Comparison of ENCODE assay signal across 11 mouse cellular contexts in genomic region chr4:126464892-126465235, GRCm38 (mm10). TPM values are rescaled to one million over a fixed set of nuclear protein-coding genes. Genes with fewer than 3 reads are reported as not detected.
DNase-seq lines count a peak whose midpoint lies in the region; ATAC-seq and TF ChIP-seq lines count a peak whose summit lies in the region.
"Had no signal": no experiment of that assay in that cellular context is flagged by ENCODE, and none has a peak within 500 bp of the region (broad histone marks: within the 10 kb centered on the region; RNA-seq: fewer than 3 reads in every experiment).

No protein-coding gene starts in this region.

- no peak overlapping the region for H3K4me3 ChIP-seq in kidney, embryonic 15.5 days (replicated peaks)
- H3K4me3 ChIP-seq in kidney, embryonic 14.5 days (ENCODE audit: low read length): no peak overlapping the region
- H3K4me3 ChIP-seq in forebrain, embryonic 13.5 days: peak overlapping the region; percentile 93
- H3K4me3 ChIP-seq in midbrain, embryonic 11.5 days (ENCODE audit: low read depth, low read length): peak overlapping the region; percentile 95
- H3K4me3 ChIP-seq in lung, adult 2 months (replicated peaks; ENCODE audit: extremely low read depth, low read depth, low read length): no peak overlapping the region

- H3K36me3 ChIP-seq in kidney, embryonic 15.5 days: peaks cover 10% of the 10 kb centered on the region
- peaks cover 6% of the 10 kb centered on the region; the same call in 1 of the 2 replicates for H3K36me3 ChIP-seq in kidney, embryonic 14.5 days (ENCODE audit: control insufficient read depth, insufficient read depth, low read length)
- peaks cover 13% of the 10 kb centered on the region for H3K36me3 ChIP-seq in forebrain, embryonic 13.5 days (ENCODE audit: poor library complexity, severe bottlenecking)
- H3K36me3 ChIP-seq in midbrain, embryonic 11.5 days (ENCODE audit: control insufficient read depth, insufficient read depth, low read length): peaks cover 4% of the 10 kb centered on the region; the same call in 1 of the 2 replicates

- H3K4me2 ChIP-seq in kidney, embryonic 15.5 days: 0 out of 2 replicates have a peak overlapping the region, but pooled peaks have one; percentile 44
- no peak overlapping the region; the same call in 1 of the 2 replicates for H3K4me2 ChIP-seq in kidney, embryonic 14.5 days (replicated peaks; ENCODE audit: low read depth, low read length)
- H3K4me2 ChIP-seq in forebrain, embryonic 13.5 days: peak overlapping the region; percentile 77
- peak overlapping the region; percentile 74 for H3K4me2 ChIP-seq in midbrain, embryonic 11.5 days

- H3K27ac ChIP-seq in kidney, embryonic 15.5 days: no peak overlapping the region
- no peak overlapping the region for H3K27ac ChIP-seq in kidney, embryonic 14.5 days (ENCODE audit: low read depth, low read length)
- peak overlapping the region; percentile 98 for H3K27ac ChIP-seq in forebrain, embryonic 13.5 days
- peak overlapping the region; percentile 94 for H3K27ac ChIP-seq in midbrain, embryonic 11.5 days (ENCODE audit: low read depth, low read length)
- H3K27ac ChIP-seq: macrophage had no signal

- H3K9ac ChIP-seq in kidney, embryonic 15.5 days: no peak overlapping the region
- H3K9ac ChIP-seq in kidney, embryonic 14.5 days (ENCODE audit: low read depth, low read length): no peak overlapping the region
- peak overlapping the region; percentile 61 for H3K9ac ChIP-seq in forebrain, embryonic 13.5 days
- peak overlapping the region; percentile 61 for H3K9ac ChIP-seq in midbrain, embryonic 11.5 days (ENCODE audit: low read length)

- ATAC-seq in kidney, embryonic 15.5 days (replicated peaks; ENCODE audit: low FRiP score): no peak
- no peak for ATAC-seq in kidney, embryonic 14.5 days (ENCODE audit: low FRiP score, low TSS enrichment)
- no peak for ATAC-seq in forebrain, embryonic 13.5 days
- no peak for ATAC-seq in midbrain, embryonic 11.5 days (ENCODE audit: low FRiP score)

- 9% methylated on average over 2 of the region's 2 CpGs for WGBS in kidney, embryonic 15.5 days
- 8% methylated on average over 2 of the region's 2 CpGs for WGBS in kidney, embryonic 14.5 days
- WGBS in forebrain, embryonic 13.5 days: 0% methylated on average over 2 of the region's 2 CpGs
- WGBS in midbrain, embryonic 11.5 days: 3% methylated on average over 2 of the region's 2 CpGs
- WGBS in lung, adult 2 months: 50% methylated on average over 2 of the region's 2 CpGs

- H3K9me3 ChIP-seq in kidney, embryonic 15.5 days (replicated peaks): no peaks in the 10 kb centered on the region
- no peaks in the 10 kb centered on the region for H3K9me3 ChIP-seq in kidney, embryonic 14.5 days (ENCODE audit: control insufficient read depth, low read length)
- no peaks in the 10 kb centered on the region for H3K9me3 ChIP-seq in forebrain, embryonic 13.5 days (replicated peaks)
- no peaks in the 10 kb centered on the region for H3K9me3 ChIP-seq in midbrain, embryonic 11.5 days (ENCODE audit: control insufficient read depth, low read length)

- TF ChIP-seq POLR2A in lung, adult 2 months (IDR thresholded peaks at IDR 0.05; ENCODE audit: borderline replicate concordance, extremely low read depth, low read depth, low read length): no peak

- TF ChIP-seq CTCF in lung, adult 2 months (IDR thresholded peaks at IDR 0.05; ENCODE audit: insufficient read depth, low read length): no peak

- DNase-seq in midbrain, embryonic 11.5 days (ENCODE audit: low spot score, missing footprints): peak; percentile 94
- no peak for DNase-seq in urinary bladder, postnatal 36 days (ENCODE audit: low spot score in 2 of 2)
- no peak for DNase-seq in urinary bladder, postnatal 4 days (ENCODE audit: low spot score in 2 of 2)
- DNase-seq in adrenal gland, postnatal 14 days: no peak
- no peak for DNase-seq in lung, adult 2 months
- DNase-seq: B cell, adult 2 months; liver had no signal

- H3K27me3 ChIP-seq in kidney, embryonic 15.5 days: no peaks in the 10 kb centered on the region
- no peaks in the 10 kb centered on the region for H3K27me3 ChIP-seq in kidney, embryonic 14.5 days (ENCODE audit: control insufficient read depth, insufficient read depth, low read length)
- H3K27me3 ChIP-seq in forebrain, embryonic 13.5 days: no peaks in the 10 kb centered on the region
- no peaks in the 10 kb centered on the region for H3K27me3 ChIP-seq in midbrain, embryonic 11.5 days (ENCODE audit: control insufficient read depth, insufficient read depth, low read length)

- peaks cover 46% of the 10 kb centered on the region for H3K4me1 ChIP-seq in kidney, embryonic 15.5 days
- peaks cover 31% of the 10 kb centered on the region for H3K4me1 ChIP-seq in kidney, embryonic 14.5 days (ENCODE audit: control insufficient read depth, insufficient read depth, low read length)
- H3K4me1 ChIP-seq in forebrain, embryonic 13.5 days: peaks cover 69% of the 10 kb centered on the region
- H3K4me1 ChIP-seq in midbrain, embryonic 11.5 days (ENCODE audit: control insufficient read depth, insufficient read depth, low read length): peaks cover 33% of the 10 kb centered on the region
- H3K4me1 ChIP-seq in lung, adult 2 months (ENCODE audit: control insufficient read depth, insufficient read depth, low read length): peaks cover 9% of the 10 kb centered on the region

RNA-seq across cellular contexts. Expression of gene Ago1, which starts 3.5 kb away (rescaled TPM):
- polyA plus RNA-seq in kidney, embryonic 15.5 days (2015; fragmentation: Nextera tagmentation; extraction: Ambion mirVana): 5.1 and 5.2 TPM in 2 replicates
- polyA plus RNA-seq in kidney, embryonic 14.5 days (2014; fragmentation: Nextera tagmentation; extraction: Ambion mirVana): 8.0 and 8.4 TPM in 2 replicates
- 18.5 and 21.9 TPM in 2 replicates for polyA plus RNA-seq in forebrain, embryonic 13.5 days (2015; fragmentation: Nextera tagmentation; extraction: Ambion mirVana)
- 27.8 and 28.4 TPM in 2 replicates for polyA plus RNA-seq in midbrain, embryonic 11.5 days (2014; fragmentation: Nextera tagmentation; extraction: Ambion mirVana)
- 27.5 and 29.3 TPM in 2 replicates for total RNA-seq in adrenal gland, postnatal 14 days (2021)
- 28.5 and 35.0 TPM in 2 replicates for polyA plus RNA-seq in lung, adult 2 months (2012; rRNA removed)

RNA-seq across cellular contexts. Expression of gene Ago3, which starts 35.5 kb away (rescaled TPM):
- polyA plus RNA-seq in kidney, embryonic 15.5 days (2015; fragmentation: Nextera tagmentation; extraction: Ambion mirVana): 12.9 and 15.9 TPM in 2 replicates
- polyA plus RNA-seq in kidney, embryonic 14.5 days (2014; fragmentation: Nextera tagmentation; extraction: Ambion mirVana): 13.7 and 15.6 TPM in 2 replicates
- 17.2 and 17.6 TPM in 2 replicates for polyA plus RNA-seq in forebrain, embryonic 13.5 days (2015; fragmentation: Nextera tagmentation; extraction: Ambion mirVana)
- 12.2 and 13.3 TPM in 2 replicates for polyA plus RNA-seq in midbrain, embryonic 11.5 days (2014; fragmentation: Nextera tagmentation; extraction: Ambion mirVana)
- total RNA-seq in adrenal gland, postnatal 14 days (2021): 19.3 and 20.8 TPM in 2 replicates
- polyA plus RNA-seq in lung, adult 2 months (2012; rRNA removed): 17.6 and 23.4 TPM in 2 replicates

Comparison
In these comparisons a context has a peak if more than half of its experiments do, and no peak if none do; other contexts are left out.
1. H3K27ac ChIP-seq: peak in forebrain, embryonic 13.5 days (single experiment) and midbrain, embryonic 11.5 days (single experiment); none in kidney, embryonic 15.5 days (single experiment) and kidney, embryonic 14.5 days (single experiment).
2. H3K4me3 ChIP-seq: peak in forebrain, embryonic 13.5 days (single experiment) and midbrain, embryonic 11.5 days (single experiment); none in kidney, embryonic 15.5 days (single experiment), kidney, embryonic 14.5 days (single experiment) and lung, adult 2 months (single experiment).
3. H3K9ac ChIP-seq: peak in forebrain, embryonic 13.5 days (single experiment) and midbrain, embryonic 11.5 days (single experiment); none in kidney, embryonic 15.5 days (single experiment) and kidney, embryonic 14.5 days (single experiment).